Mouse (Mus musculus): ENCODE results near the gene 1700013G24Rik. TPM values are rescaled to one million over a fixed set of nuclear protein-coding genes. Genes with fewer than 3 reads are reported as not detected.
"Not testable (repeated sequence)": the region's sequence is repeated elsewhere in the genome, so short reads cannot be mapped to it uniquely, and the experiment has no call there.

Gene 1700013G24Rik
- polyA plus RNA-seq (2015; fragmentation: Nextera tagmentation; extraction: Ambion mirVana), result not detected in 2 replicates

GRCm38 (mm10) chr4:137453234-137453767 is at the start of gene 1700013G24Rik:
1700013G24Rik (plus strand) TSS chr4:137453284.
- no peak within 1 kb of the TSS for H3K4me3 ChIP-seq
- ATAC-seq (ENCODE audit: low FRiP score), result no peak
- H3K4me2 ChIP-seq, result no peak within 1 kb of the TSS
- no peak within 1 kb of the TSS for H3K27ac ChIP-seq
- WGBS, result 85% methylated on average over 8 of the region's 8 CpGs
- no peaks in the 10 kb centered on the region for H3K27me3 ChIP-seq
- H3K36me3 ChIP-seq, result no peaks in the 10 kb centered on the region
- H3K4me1 ChIP-seq (replicated peaks), result peaks cover 10% of the 10 kb centered on the region
- no peaks in the 10 kb centered on the region for H3K9me3 ChIP-seq
- no peak within 1 kb of the TSS for H3K9ac ChIP-seq

- Histone ChIP-seq H3K27ac (no peak overlapping the region), H3K27me3 (no peaks in the 10 kb centered on the region), H3K4me1 (replicated peaks) (no peaks in the 10 kb centered on the region), H3K9ac (no peak overlapping the region), H3K4me3 (no peak overlapping the region), H3K36me3 (no peaks in the 10 kb centered on the region), H3K4me2 (no peak overlapping the region), H3K9me3 (no peaks in the 10 kb centered on the region)
- 89% methylated on average over 3 of the region's 3 CpGs for WGBS
- ATAC-seq (ENCODE audit: low FRiP score), result no peak
Observed at GRCm38 (mm10) chr4:137405571-137405970, 47.5 kb upstream of the 1700013G24Rik start.

- 92% methylated on average over 5 of the region's 5 CpGs for WGBS
Observed at GRCm38 (mm10) chr4:137409691-137410090, 43.4 kb upstream of the 1700013G24Rik start, which contains the start of gene Cela3a. Cela3a (minus strand) TSS chr4:137409791.

GRCm38 (mm10) chr4:137412185-137412709 is 40.8 kb upstream of the 1700013G24Rik start:
- not testable (repeated sequence) for ATAC-seq (ENCODE audit: low FRiP score); H3K4me3 ChIP-seq; H3K9me3 ChIP-seq; H3K36me3 ChIP-seq; H3K9ac ChIP-seq; H3K4me2 ChIP-seq; H3K27me3 ChIP-seq; H3K27ac ChIP-seq; H3K4me1 ChIP-seq (replicated peaks)
- 93% methylated on average over 7 of the region's 7 CpGs for WGBS

More at GRCm38 (mm10) chr4:137409691-137410090, 43.4 kb upstream of the 1700013G24Rik start, which contains the start of gene Cela3a:
- H3K9me3 ChIP-seq, result no peaks in the 10 kb centered on the region
- H3K27ac ChIP-seq, result no peak within 1 kb of the TSS
- H3K9ac ChIP-seq, result no peak within 1 kb of the TSS
- ATAC-seq (ENCODE audit: low FRiP score), result no peak
- no peak within 1 kb of the TSS for H3K4me2 ChIP-seq
- H3K4me3 ChIP-seq, result no peak within 1 kb of the TSS
- no peaks in the 10 kb centered on the region for H3K27me3 ChIP-seq
- no peaks in the 10 kb centered on the region for H3K36me3 ChIP-seq
- no peaks in the 10 kb centered on the region for H3K4me1 ChIP-seq (replicated peaks)

GRCm38 (mm10) chr4:137414936-137415335 is 38.1 kb upstream of the 1700013G24Rik start:
- Histone ChIP-seq H3K4me1 (replicated peaks) (no peaks in the 10 kb centered on the region), H3K9me3 (no peaks in the 10 kb centered on the region), H3K4me3 (no peak overlapping the region), H3K27me3 (no peaks in the 10 kb centered on the region), H3K36me3 (no peaks in the 10 kb centered on the region), H3K27ac (no peak overlapping the region), H3K4me2 (no peak overlapping the region), H3K9ac (no peak overlapping the region)
- 78% methylated on average over 1 of the region's 1 CpGs for WGBS
- ATAC-seq (ENCODE audit: low FRiP score), result no peak

GRCm38 (mm10) chr4:137417712-137418564 is 35.1 kb upstream of the 1700013G24Rik start:
- Histone ChIP-seq H3K9ac (no peak overlapping the region), H3K4me2 (no peak overlapping the region), H3K4me1 (replicated peaks) (no peaks in the 10 kb centered on the region), H3K27ac (no peak overlapping the region), H3K27me3 (no peaks in the 10 kb centered on the region), H3K36me3 (no peaks in the 10 kb centered on the region), H3K9me3 (no peaks in the 10 kb centered on the region), H3K4me3 (no peak overlapping the region)
- no peak for ATAC-seq (ENCODE audit: low FRiP score)
- WGBS, result 80% methylated on average over 11 of the region's 11 CpGs

- Histone ChIP-seq H3K4me2 (no peak within 1 kb of the TSS), H3K27ac (no peak within 1 kb of the TSS), H3K9me3 (no peaks in the 10 kb centered on the region), H3K4me3 (no peak within 1 kb of the TSS), H3K9ac (no peak within 1 kb of the TSS), H3K4me1 (replicated peaks) (no peaks in the 10 kb centered on the region), H3K27me3 (no peaks in the 10 kb centered on the region), H3K36me3 (no peaks in the 10 kb centered on the region)
- no peak for ATAC-seq (ENCODE audit: low FRiP score)
- 96% methylated on average over 4 of the region's 4 CpGs for WGBS
Observed at GRCm38 (mm10) chr4:137430502-137430901, 22.6 kb upstream of the 1700013G24Rik start, which contains the start of gene Cela3b. Cela3b (minus strand) TSS chr4:137430540.

- not testable (repeated sequence) for H3K9ac ChIP-seq; H3K27ac ChIP-seq; H3K4me2 ChIP-seq; ATAC-seq (ENCODE audit: low FRiP score); H3K4me3 ChIP-seq; H3K9me3 ChIP-seq; H3K36me3 ChIP-seq; H3K4me1 ChIP-seq (replicated peaks); H3K27me3 ChIP-seq
- 81% methylated on average over 10 of the region's 10 CpGs for WGBS
Observed at GRCm38 (mm10) chr4:137432700-137433550, 20.2 kb upstream of the 1700013G24Rik start.

GRCm38 (mm10) chr4:137436979-137437669 is 16.0 kb upstream of the 1700013G24Rik start:
- H3K4me3 ChIP-seq, result no peak overlapping the region
- no peak overlapping the region for H3K4me2 ChIP-seq
- no peaks in the 10 kb centered on the region for H3K27me3 ChIP-seq
- no peaks in the 10 kb centered on the region for H3K9me3 ChIP-seq
- no peak for ATAC-seq (ENCODE audit: low FRiP score)
- no peak overlapping the region for H3K9ac ChIP-seq
- H3K4me1 ChIP-seq (replicated peaks), result no peaks in the 10 kb centered on the region
- WGBS, result 88% methylated on average over 8 of the region's 8 CpGs
- no peak overlapping the region for H3K27ac ChIP-seq
- H3K36me3 ChIP-seq, result no peaks in the 10 kb centered on the region

GRCm38 (mm10) chr4:137438842-137439241 is 14.2 kb upstream of the 1700013G24Rik start:
- no peaks in the 10 kb centered on the region for H3K9me3 ChIP-seq
- WGBS, result 90% methylated on average over 8 of the region's 8 CpGs
- ATAC-seq (ENCODE audit: low FRiP score), result no peak

GRCm38 (mm10) chr4:137441332-137441731 is 11.8 kb upstream of the 1700013G24Rik start:
- H3K9ac ChIP-seq, result no peak overlapping the region
- WGBS, result 88% methylated on average over 4 of the region's 4 CpGs
- H3K36me3 ChIP-seq, result no peaks in the 10 kb centered on the region
- H3K4me2 ChIP-seq, result no peak overlapping the region
- H3K4me3 ChIP-seq, result no peak overlapping the region
- H3K4me1 ChIP-seq (replicated peaks), result no peaks in the 10 kb centered on the region
- ATAC-seq (ENCODE audit: low FRiP score), result no peak
- H3K27me3 ChIP-seq, result no peaks in the 10 kb centered on the region
- no peak overlapping the region for H3K27ac ChIP-seq
- no peaks in the 10 kb centered on the region for H3K9me3 ChIP-seq

More at GRCm38 (mm10) chr4:137438842-137439241, 14.2 kb upstream of the 1700013G24Rik start:
- H3K27me3 ChIP-seq, result no peaks in the 10 kb centered on the region
- H3K36me3 ChIP-seq, result no peaks in the 10 kb centered on the region
- no peak overlapping the region for H3K4me3 ChIP-seq
- H3K4me2 ChIP-seq, result no peak overlapping the region
- no peak overlapping the region for H3K27ac ChIP-seq
- no peaks in the 10 kb centered on the region for H3K4me1 ChIP-seq (replicated peaks)
- H3K9ac ChIP-seq, result no peak overlapping the region

Measured in hindbrain, embryonic 13.5 days (tissue).